Mouse (Mus musculus) left cerebral cortex, postnatal 4 days (tissue): ENCODE results near the gene Spg21. TPM values are rescaled to one million over a fixed set of nuclear protein-coding genes. Genes with fewer than 3 reads are reported as not detected.

ENCODE experiments used
- DNase-seq: peaks from one replicate; pipeline ENCODE4 v3.0.0-alpha.2; 2022
- intact Hi-C: fragments of 180-260 bp; cut with DNase I; formaldehyde crosslinking; loops from one replicate; pipeline ENCODE4 v1.15.1; 2025
- total RNA-seq, 2 experiments: library from RNA; stranded (reverse); gene quantifications; 2 replicates each; pipeline ENCODE4 v1.2.3; 2021

The Spg21 gene
- total RNA-seq, 2 experiments from 2014 or later = 49.8 to 51.5 TPM

DNA sequence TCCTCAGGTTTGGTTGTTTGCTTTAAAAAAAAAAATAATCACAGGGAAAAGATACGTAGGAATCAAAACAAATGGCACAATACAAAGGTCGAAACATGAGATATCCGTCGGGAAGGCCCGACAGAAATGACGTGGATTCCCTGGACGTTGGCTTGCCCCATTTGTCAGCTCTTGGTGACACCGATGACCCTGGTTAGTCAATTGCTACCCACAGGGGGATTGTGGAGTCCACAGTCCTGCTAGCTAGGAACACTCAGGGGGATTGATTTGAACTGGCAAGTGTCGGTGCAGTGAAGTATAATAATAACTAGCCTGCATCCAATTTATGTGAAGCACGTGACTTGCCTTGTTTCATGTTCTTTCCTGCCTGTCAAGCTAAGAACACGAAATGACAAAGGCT is 6.9 kb downstream of the Spg21 start:
- no peak for DNase-seq
- intact Hi-C loops = no loop called here

DNA sequence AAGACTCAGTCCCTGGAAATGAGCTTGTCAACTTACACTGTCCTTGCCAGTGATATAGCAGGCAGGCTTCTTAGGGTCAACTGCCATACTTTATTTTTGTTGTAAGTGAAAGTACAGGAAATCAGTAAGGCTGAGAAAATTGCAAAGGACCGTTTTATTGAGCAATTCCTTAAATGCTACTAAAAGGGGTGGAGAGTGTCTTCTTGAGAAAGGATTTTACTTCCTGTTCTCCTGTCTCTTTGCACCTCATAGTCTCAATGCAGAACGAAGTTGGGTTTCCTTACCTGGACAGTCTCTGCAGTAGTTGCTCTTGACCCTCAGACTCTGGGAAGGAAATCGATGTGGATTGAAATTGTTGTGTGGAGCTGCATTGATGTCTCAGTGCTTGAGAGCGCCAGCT is 12.0 kb downstream of the Spg21 start:
- intact Hi-C loops = no loop called here
- DNase-seq = no peak

DNA sequence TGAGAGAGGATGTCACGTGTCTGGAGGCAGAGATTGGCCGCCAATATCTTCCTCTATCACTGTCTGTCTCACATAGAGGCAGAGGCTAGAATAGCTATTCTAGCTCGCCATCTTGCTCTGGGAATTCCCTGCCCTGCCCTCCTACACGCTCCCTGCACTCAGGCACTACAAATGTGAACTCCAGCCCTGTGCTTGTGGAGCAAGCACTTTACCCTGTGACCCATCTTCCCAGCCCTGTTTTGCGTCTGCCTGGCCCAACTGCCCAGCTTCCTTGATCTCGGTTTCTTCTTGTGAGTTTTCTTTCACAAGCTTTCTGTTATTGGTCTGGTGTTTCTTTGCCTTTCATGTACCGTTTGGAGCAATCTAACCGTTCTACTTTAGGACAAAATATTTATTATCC is 18.4 kb downstream of the Spg21 start:
- intact Hi-C loops = no loop called here
- DNase-seq = no peak

DNA sequence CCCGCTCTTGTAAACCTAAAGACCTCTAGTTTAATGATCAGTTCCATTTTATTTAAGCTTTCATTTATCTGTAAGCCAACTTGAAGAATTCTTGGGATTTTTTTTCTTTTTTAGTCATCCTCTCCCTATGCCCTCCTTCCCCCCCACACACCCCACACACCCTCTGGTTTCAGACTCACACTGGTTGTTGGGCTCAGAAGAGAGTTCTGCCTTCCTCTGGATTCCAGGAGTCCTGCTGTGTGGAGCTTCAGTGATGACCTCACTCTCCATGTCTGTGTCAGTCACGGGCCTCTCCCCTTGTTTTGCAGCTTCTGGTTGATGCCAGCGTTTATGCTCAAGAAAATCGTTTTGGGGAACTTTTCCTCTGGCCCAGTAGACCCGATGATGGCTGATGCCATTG is 19.3 kb downstream of the Spg21 start:
- no peak for DNase-seq
- intact Hi-C loops = no loop called here

DNA sequence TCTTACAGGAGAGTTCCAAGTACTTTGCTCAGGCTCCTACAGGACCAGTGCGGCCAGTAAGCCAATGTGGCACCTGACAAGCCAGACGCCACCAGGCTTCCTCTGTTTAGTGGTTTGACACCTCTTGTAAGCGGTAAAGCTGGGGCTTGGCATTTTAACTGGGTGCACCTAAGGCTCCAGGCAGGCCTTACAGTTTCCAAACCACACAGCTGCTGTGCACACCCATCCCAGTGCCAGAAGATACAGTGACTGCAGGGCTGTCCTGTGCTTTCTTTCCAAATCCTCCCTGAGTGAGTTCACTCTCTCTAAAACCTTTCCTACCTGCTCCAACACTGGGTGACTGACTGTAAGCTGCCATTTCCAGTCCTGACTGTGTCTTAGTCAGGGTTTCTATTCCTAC is 30.7 kb downstream of the Spg21 start:
- DNase-seq = no peak
- intact Hi-C loops = no loop called here

DNA sequence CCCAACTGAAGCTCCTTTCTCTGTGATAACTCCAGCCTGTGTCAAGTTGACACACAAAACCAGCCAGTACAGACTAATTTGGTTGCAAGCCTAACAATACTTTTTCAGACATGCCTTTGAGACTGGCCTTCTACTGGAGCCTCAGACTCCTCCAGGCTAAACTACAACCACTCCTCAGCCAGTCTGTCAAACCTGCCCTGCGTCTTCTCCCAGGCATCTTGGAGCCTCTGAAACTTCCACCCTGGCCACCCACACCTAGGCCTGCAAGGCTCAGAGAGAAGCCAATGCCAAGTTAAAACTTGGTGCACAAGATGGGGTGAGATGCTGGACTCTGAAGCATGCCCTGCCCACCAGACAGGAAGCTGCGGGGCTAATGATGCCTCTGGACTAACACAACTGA is 31.6 kb downstream of the Spg21 start:
- no peak for DNase-seq
- intact Hi-C loops = no loop called here

DNA sequence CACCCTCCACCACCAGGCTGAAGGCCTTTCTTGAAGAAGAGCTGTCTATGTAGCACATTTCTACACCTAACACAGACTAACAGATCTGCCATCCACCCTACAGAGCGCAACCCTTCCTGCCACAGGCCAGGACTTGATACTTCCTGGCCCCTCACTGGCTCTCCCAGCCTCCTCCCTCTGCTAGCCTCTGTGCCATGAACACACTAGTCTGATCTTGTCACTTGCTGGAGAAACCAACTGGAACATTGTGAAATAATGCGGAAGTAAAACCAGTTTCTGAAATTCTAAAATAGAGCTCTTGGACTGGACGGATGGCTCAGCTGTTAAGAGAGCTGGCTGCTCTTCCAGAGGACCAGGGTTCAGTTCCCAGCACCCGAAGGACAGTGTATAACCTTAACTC is 32.1 kb downstream of the Spg21 start:
- intact Hi-C loops = no loop called here

DNA sequence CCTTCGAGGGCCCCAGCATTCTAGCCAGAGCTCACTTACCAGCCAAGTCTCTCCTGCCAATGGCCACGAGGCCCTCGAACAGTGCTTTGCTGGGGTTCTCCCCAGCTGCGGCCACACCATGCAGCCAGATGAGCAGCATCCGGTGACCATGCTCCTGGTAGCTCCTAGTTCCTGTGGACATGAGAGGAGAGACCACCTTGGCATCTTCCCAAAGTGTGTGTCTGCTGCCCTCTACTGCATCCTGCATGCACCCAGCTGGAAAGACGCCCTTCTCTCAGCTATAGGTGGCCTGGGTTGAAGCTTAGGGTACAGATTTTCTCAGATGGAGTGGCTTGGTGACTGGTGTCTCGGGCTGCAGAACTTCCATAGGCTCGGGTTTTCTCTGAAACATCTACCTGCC is 41.4 kb downstream of the Spg21 start:
- DNase-seq = peak; percentile 58

More for the DNA sequence above, 32.1 kb downstream of the Spg21 start:
- DNase-seq = no peak

DNA sequence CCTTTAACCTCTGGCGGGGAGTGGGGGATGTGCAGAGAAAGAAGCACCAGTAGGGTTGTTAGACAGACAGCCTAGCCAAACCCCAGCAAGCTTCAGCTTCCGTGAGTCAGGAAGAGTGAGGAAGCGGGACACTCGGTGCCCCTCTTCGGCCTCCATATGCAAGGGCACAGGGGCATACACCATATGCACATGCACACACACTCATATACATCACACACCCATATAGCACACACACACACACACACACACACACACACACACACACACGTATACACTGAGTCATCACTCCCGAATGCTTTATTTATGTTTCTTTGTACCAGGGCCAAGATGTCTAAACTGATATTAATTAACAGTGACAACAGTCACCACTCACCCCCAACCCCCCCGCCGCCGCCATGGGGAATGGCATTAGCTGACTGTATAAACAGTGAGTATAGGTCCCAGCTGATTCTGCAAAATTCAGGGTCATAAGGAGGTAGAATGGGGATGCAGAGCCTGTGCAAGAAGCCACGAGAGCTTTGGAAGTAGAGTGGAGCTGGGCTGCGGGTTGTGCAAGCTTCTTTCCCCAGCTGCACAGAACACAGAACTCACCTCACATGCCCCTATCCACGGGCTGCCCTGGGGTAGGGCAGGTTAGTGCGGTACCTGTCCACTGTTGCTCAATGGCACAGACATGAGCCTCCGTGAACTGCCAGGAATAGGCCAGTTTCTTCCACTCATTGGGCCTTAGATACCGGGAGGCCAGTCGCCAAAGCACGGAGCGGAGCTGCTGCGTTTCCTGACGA is 42.2 kb downstream of the Spg21 start:
- no peak for DNase-seq
- intact Hi-C loops = no loop called here

More for the DNA sequence above, 41.4 kb downstream of the Spg21 start:
- intact Hi-C loops = no loop called here

DNA sequence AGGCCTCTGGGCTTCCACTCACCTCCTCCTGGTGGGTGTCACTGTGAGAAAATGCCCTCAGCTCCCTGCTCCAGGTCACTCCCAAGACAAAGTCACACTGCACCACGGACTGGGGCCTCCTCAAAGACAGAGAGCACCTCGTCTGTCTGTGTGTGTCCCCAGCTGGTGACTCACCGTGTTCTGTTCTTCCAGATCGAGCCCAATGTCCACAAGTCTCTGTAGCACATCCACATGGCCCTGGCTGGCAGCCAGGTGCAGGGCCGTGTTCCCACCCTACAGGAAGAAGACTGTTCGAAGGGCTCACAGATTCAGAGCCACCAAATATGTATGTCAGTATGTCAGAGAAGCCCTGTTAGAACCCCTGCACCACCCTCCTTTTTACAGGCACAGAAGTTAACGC is 47.7 kb downstream of the Spg21 start:
- no peak for DNase-seq
- intact Hi-C loops = no loop called here

DNA sequence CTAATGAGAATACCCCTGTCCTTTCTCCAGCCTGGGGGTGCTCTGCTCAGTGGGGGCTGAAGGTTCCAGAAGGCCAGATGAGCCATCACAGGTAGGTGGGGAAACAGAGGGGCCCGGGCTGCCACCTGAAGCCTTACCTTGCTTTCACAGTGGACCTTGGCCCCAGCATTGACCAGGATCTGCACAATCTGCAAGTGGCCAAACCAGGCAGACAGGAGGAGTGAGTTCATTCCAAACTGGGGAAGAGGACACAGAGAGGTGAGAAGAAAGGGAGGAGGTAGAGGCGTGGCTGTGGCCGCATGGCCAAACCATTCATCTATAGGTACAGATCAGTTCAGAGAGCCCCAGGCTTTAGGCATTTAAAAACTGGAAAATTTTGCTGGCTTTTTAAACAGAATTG is 51.8 kb downstream of the Spg21 start:
- no peak for DNase-seq
- intact Hi-C loops = no loop called here

DNA sequence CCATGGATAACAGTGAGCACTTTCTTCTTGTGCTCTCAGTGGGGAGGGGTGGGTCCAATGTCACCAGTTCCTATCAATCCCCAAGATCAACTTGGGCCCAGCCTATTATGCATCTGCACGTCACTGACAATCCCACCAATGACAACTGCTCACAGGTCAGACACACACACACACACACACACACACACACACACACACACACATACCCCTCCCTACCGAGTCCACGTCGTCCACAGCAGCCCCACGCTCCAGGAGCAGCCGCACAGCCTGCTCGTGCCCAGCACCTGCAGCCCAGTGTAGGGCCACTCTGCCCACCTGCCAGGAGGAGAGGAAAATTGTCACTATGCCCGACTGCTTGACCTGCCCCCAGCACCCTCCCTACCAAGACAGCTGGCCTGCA is 53.7 kb downstream of the Spg21 start:
- intact Hi-C loops = no loop called here
- DNase-seq = no peak

DNA sequence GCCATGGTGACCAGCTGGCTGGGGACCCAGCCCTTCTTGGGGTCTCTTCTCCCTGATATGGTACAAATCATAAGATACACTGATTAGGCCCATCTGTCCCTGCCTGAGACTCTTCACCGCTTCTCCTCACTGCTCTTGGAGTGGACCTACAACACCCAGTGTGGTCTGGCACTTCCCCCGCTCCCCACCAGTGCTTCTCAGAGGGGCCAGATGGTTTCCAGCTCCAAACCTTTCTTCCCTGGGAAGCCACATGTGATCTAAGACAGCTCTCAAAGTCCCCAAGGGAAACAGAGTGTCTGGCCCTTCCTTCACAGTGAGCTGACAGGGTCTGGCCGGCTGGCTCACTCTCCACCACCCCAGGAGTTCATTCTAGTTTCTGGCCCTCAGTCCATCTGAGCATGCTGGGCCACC is 54.1 kb downstream of the Spg21 start:
- DNase-seq = peak; percentile 89
- intact Hi-C loops = no loop called here

DNA sequence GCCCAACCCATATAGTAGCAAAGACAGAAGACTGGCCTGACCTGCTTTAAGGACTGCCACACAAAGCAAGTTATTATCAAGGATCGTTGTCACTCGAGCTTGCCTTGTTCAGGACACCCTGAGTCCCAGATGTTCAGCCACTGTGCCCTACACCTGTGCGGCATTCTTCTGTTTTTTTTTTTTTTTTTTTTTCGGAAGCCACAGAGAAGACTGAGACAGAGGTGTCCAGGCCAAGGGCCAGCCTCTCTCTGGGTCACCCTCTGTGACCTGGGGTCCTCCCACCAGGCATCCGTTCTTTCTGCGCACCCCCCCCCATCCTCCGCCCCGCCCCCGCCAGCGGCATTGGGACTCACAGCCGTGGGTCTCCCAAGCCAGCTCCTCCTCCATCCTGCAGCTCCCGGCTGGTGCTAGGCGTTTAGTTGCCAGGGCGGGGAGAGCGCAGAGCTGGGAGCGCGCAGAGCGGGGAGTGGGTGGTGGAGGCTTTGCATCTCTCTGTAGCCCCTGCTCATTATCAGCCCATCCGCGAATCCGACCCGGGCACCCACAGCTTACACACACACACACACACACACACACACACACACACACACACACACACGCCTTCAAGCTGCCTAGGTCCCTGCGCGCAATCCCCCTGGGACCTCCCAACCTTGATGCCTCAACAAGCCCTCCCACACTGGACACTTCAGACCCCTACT is 59.2 kb downstream of the Spg21 start, which contains the start of gene Ankdd1a:
Gene Ankdd1a, minus strand, starts transcription at position 387 of the 698 bp plus-strand sequence.
- intact Hi-C loops = no loop called here
- peak; percentile 86 for DNase-seq

DNA sequence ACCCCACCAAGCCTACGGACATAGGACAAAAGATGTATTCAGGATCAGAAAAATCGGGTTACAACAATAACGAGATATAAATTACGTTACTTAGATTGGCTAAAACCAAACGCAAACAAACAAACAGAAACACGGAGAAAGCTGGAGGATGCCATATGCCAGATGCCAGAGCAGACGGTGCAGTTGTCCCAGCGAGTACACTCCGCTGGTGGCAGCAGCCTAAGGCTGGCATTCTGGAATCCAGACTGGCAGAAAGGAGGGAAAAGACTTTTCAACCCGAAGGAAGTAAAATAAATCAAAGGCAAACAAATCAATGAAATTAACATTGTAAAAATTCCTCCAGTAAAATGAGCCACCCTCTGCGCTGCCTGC is 59.7 kb downstream of the Spg21 start:
- intact Hi-C loops = no loop called here
- DNase-seq = peak; percentile 55

DNA sequence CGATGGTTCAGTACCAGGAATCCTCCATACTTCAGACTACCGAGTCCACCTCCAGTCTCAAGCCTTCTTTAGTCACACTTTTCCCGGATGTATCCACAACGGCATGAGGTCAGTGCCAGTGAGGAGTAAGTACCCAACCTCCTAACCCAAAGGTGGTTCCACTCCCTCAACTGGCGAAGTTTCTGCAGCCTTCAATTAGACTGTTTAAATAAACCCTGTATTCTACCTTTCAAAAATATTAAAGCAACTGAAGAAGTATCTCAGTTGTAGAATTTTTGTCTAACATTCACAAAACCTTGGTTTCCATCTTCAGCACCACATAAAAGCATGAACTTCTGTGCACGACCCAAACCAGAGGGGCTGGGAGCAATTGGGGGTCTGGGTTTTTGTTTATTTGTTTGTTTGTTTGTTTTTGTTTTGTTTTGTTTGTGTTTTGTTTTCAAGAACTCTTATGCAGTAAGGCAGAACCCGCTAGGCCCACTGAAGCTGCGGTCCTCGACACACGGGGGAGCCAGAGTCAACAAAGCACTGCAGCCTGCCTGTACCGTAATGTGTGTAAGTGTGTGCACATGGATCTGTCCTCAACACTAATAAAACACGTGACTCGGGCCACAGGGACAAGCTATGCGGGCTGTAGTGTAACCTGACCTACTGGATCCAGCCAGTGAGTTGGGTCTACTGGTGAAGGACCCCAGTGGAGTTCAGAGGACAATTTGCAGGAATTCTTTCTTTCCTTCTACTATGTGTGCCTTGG is 63.0 kb downstream of the Spg21 start:
- intact Hi-C loops = loop anchor here (2.0 kb wide), 1 partner anchor 57 kb away; the partner anchor contains the start of gene Plekho2
- DNase-seq = peak; percentile 85

DNA sequence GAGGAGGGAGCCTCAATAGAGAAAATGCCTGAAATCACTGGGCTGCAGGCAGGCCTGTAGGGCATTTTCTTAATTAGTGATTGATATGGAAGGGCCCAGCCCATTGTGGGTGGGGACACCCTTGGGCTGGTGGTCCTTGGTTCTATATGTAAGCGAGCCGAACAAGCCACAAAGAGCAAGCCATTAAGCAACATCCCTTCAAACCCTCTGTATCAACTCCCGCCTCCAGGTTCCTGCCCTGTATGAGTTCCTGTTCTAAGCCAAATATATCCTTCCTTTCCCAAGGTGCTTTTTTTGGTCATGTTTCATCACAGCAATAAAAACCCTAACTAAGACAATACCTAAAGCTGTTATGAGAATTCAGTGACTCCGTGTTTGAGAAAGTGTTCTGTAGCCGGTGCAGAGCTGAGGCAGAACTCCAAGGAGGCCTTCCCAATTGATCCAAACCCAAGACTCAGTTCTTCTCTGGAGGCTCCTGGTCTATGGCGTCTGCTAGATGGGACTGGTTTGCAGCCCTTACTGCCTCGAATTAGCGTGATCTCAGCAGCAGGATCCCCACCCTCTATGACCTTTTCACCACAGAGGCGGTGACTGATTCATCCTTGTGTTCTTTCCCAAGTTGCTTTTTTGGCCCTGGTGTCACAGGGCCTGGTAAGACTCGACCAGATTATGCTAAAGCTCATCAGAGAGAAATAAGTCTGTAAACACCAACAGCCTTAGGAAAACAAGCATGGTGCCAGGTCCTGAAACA is 64.9 kb downstream of the Spg21 start:
- intact Hi-C loops = no loop called here
- no peak for DNase-seq

DNA sequence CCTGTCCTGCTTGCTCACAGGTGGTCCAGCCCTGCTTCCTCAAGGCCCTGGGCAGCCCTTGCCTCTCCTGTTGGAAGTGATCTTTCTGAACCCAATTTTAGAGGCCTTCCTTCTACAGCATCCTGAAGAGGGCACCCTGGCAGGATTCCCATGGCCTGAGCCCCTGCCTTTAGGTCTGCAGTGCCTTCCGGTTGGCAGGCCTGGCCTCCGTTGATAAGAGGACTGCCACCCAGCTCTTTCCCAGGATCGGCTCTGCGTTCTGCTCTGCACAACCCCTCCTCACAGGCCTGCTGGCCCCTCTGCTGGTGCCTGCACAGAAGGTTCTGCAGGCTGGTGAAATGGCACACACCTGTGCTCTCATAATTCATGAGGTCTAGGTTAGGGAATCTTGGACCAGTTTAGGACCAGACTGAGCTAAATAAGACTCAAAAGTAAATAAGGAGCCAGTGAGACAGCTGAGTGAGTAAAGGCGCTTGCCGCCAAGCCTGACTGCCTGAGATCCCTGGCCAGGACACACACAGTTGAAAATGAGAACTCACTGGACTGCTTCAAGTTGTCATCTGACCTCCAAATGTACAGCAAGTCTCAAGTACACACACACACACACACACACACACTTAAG is 67.8 kb downstream of the Spg21 start:
- intact Hi-C loops = no loop called here
- no peak for DNase-seq

DNA sequence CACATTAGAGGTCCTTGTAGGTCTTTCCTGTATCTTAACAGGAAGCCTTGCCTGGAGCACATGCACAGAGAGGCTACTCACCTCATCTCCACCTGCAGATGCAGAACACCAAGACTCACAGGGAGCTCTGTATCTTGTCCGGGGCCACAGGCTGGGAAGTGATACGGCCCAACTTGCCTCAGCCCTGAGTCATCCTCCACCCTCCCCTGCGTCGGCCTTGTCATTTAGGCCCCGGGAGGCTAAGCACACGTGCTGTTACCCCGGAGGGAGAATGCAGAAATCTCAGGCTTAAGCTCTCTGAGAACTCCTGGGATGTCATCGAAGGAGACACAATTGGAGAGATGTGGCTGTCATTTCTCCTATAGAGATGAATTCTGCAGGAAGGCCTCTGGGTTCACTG is 68.9 kb downstream of the Spg21 start:
- intact Hi-C loops = no loop called here
- no peak for DNase-seq

DNA sequence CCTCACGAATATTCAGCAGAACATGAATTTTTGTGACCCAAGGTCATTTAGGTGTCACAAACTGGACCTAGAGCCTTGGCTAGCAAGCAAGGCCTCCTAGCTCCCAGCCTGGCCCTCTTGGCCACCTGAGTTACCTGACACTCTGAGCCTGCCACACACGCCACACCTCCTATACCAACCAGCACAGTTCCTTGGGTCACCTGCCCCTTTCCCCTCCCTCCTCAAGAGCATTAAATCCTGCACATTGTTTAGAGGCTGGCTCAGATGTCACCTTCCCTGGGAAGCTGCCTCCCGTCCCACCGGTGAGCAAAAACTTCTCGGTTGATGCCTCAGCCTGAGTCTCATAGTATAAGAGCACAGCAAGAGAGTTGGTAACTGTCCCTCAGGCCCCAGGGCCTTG is 70.5 kb downstream of the Spg21 start:
- no peak for DNase-seq
- intact Hi-C loops = no loop called here
